Mouse (Mus musculus) skeletal muscle tissue, adult 2 months (tissue): ENCODE measurements around the gene Stom.

Experiments
- DNase-seq: peaks from one replicate; pipeline ENCODE4 v3.0.0-alpha.2; 2012; ENCODE audit warnings: low read depth, low spot score

Gene Stom

DNA sequence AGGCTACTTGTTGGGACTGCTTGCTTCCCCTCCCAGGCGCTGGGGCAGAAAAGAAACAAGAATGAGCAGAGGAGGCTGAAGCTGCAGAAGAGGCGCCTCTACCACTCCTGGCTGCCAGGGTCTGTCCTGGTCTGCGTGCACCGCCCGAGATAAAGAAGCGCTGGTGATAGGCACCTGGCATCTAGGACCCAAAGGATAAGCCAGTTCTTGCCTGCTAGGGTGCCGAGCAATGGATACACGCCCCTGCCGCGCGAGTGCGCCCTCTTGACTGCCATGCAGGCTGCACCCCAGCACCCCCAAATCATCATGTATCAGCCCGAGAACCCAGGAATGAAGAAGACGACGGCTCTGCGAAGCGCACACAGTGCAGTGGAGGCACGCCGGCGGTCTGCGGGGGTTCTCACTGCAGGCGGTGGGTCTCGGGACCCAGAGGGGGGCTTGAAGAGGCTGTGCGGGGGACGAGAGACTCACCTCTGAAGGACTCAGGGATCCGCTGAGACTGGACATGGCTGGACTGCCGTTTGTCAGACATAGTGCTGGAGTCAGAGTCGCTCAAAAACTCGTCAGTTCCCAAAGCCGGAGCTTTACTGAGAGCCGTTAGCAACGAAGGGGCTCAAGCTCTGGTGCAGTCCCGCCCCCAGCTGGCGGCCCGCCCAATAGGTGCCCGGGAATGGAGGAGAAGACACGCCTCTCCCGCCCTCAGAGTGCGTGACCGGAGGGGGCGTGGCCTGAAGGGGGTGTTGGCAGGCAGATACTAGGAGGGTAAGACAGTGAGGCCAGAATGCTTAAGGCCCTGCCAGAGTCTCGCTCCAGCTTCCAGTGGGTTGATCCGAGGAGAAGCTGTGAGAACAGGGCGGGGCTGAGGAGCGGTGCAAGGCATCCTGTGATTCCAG lies at the start of gene Stom:
Stom (minus strand) TSS at position 589 of the 893 bp plus-strand sequence.
- DNase-seq = peak; percentile 98

DNA sequence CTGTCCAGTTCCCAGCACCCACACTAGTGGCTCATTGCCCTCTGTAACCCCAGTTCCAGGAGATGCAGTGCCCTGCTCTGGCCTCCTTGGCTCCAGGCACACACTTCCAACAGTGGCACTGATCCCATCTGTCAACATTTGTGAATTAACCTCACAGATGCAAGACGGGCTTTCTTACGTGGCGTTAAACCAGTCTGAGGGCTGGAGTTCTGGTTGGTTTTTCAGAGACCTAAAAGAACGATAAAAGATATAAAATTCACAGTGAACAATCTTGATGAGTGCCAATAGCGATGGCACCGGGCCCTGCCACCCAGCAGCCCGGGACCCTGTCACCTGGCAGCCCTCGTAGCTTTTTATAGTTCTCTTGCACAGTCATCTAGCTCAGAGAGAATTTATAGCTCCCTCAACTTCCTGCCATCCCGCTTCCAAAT lies 48.7 kb upstream of the Stom start:
- DNase-seq = peak; percentile 44

GRCm38 (mm10) chr2:35379306-35379705 lies 42.5 kb upstream of the Stom start:
- DNase-seq = no peak

GRCm38 (mm10) chr2:35377600-35377999 lies 40.8 kb upstream of the Stom start:
- DNase-seq = no peak

GRCm38 (mm10) chr2:35373003-35373402 lies 36.2 kb upstream of the Stom start:
- no peak for DNase-seq

- no peak for DNase-seq
These were observed 33.9 kb upstream of the Stom start for GRCm38 (mm10) chr2:35370686-35371085.

DNA sequence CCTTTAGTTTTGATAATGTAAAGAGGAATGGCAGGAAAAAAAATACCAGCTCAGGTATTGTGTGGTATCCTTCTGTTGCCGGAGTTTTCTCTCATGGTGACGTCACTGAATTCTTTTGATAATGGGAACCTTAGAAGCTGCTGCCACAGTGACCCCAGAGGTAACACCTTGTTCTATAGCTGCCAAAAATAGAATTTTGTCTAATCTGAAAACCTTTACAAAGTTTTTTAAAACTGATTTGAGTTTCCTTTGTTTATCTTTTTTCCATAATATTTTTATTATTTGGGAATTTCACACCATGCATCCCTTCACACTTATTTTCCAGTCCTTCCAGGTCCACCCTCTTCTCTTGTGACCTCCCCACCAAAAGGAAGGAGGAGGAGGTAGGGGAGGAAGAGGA lies 30.9 kb upstream of the Stom start, which contains the start of gene 4930568D16Rik:
4930568D16Rik (minus strand) TSS at position 101 of the 400 bp plus-strand sequence.
- DNase-seq = no peak

- DNase-seq = peak; percentile 43
These were observed 12.4 kb upstream of the Stom start for GRCm38 (mm10) chr2:35349184-35349583.

GRCm38 (mm10) chr2:35345984-35346383 lies 9.2 kb upstream of the Stom start:
- no peak for DNase-seq

GRCm38 (mm10) chr2:35342605-35343004 lies 5.8 kb upstream of the Stom start:
- peak; percentile 33 for DNase-seq

DNA sequence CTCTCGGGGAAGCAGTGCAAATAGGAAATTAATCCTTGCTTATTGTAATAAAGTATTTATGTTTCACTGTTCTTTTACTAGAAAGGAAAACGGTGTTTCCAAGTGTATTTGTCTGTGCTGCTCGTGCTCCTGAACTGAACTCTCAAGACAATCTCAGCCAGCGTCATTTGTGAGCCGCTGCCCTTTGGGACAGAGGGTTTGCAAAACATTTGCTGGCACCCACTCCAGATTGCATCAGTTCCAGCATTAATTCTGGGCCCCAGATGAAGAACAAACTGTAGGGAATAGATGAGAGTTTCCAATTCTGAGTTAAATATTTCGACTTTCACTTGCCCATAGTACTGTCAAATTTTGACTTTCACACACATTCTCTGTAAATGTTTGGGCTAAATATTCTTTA lies 1.9 kb upstream of the Stom start:
- DNase-seq = peak; percentile 61

DNA sequence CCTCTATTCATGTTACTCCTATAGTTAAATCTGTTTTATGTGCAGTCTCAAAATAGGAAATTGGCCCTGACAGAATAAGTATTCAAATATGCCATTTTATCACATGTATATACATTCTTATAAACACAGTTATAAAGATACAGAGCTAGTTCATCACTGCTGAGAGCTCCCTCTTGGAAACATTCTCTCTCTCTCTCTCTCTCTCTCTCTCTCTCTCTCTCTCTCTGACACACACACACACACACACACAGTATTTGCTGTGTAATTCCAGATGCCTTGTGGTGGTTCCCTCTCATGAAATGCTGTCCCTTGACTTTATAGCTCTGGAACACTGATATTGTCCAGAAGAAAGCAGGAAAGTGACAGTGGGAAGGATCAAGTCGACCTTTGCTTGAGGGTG lies 1.3 kb upstream of the Stom start:
- no peak for DNase-seq

- peak; percentile 70 for DNase-seq
These were observed 643 bp upstream of the Stom start for GRCm38 (mm10) chr2:35337419-35337818.

DNA sequence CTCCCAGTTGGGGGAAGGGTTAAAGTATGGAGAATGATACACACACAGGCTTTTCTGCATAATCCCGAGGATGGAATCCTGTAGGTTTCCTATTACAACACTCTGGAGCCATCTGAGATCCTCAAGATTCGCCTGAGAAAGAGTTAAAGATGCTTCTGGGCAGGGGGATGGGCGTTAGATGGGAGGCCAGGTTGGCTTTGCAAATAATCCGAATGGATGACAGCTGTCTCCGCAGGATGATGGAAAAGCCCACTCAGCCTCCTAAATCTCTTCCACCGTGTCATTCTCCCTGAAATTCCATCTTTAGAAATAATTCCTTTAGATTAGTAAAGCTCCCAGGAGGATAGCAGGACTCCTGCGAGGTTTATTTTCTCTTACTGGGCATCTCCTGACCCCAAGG lies 1.2 kb downstream of the Stom start:
- no peak for DNase-seq

DNA sequence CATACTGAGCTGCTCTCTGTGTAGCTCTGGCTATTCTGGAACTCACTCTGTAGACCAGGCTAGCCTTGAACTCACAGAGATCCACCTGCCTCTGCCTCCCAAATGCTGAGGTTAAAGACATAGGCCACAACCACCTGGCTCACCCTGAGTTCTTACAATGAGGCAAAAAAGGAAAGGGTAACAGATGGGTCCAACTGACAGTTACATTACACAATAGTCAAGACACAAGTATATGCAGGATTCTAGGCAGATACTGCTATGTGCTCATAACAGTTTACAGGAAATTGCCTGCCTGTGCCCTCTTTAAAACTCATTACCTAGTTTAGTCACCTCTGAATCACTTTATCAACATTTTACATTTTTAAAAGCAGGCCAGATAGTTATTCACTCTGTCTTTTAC lies 3.1 kb downstream of the Stom start:
- DNase-seq = no peak

GRCm38 (mm10) chr2:35331205-35331604 lies 5.6 kb downstream of the Stom start:
- no peak for DNase-seq

DNA sequence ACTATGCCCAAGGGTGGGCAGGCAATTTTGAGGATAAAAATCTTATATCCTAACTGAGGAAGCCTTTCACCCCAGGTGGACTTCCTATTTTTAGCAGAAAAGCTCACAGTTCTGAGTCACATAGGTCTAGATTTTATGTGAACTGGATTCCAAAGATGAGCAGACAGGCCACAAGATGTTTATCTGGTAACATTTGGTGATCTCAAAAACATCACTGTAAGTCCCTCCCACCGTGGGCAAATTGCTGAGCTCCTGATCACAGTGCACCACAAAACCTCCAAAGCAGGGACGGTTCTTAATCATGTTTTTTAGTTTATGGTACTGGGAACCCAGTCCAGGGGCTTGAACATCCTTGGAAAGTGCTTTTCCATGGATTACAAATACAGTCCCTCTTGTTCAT lies 7.7 kb downstream of the Stom start:
- no peak for DNase-seq

DNA sequence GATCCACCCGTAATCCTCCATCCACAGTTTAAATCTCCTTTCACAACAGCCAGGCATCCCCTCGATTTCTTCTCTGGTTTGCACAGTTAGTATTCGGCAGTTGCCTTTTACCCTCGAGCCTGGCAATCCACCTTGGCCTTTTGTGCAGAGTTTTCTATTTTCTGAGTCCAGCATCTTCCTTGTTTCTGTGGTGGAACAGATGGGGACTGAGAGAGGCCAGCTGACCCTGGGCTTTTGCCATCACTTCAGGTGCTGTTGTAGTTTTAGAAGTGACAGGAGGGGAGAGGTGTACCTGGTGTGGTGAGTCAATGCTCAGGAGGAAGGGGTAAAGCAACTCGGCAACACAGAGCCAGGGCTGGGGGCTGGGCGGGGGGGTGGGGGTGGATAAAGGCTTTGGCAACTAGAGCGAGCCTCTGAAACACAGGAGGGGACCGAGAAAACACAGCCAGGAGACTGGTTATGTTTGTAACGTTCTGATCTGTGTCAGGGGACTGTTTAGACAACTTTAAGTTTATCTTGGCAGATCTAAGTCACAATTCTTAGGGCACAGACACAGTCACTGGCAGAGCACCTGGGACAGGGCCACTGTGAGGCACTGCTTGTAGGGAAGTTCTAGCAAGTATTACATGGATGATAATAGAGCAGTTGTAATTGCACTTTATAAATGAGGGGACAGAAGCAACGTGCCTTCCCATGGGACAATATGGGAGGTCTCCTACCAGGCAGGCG lies 8.5 kb downstream of the Stom start:
- DNase-seq = no peak

DNA sequence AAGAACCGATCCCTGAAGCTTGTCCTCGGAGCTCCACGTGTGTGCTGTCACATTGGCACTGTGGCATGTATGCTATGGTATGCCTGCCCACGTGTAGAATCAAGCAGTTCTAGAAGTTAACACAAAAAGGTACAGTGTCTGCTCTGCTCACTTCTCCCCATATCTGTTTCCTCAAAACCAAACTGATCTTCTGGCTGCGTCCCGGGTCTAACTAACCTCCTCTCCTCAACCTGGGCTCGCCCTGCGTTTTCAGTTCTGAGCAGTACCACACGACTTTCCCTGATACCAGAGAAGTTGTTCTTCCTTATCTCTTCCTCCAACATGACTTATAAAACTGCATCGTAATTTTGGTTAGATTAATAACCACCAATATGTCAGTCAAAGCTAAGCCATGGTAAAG lies 9.2 kb downstream of the Stom start:
- no peak for DNase-seq

GRCm38 (mm10) chr2:35326931-35327330 lies 9.8 kb downstream of the Stom start:
- DNase-seq = no peak

DNA sequence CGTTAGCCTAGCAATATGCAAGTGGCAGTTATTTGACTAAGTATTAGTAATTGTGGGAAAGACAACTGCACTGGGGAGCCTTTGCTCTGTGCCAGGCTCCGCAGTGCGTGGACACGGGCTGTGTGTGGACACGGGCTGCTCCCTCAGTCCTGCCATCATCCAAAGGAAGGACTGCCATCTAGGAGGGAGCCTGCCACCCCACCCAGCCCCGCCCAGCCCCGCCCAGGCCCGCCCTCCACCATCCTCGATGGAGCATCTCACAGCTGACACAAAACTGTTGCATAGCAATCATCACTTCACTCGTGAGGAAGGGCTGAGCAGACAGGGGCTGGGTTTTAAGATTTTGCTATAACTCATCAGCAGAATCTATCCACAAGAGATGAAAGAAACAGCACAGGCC lies 10.8 kb downstream of the Stom start:
- DNase-seq = no peak

DNA sequence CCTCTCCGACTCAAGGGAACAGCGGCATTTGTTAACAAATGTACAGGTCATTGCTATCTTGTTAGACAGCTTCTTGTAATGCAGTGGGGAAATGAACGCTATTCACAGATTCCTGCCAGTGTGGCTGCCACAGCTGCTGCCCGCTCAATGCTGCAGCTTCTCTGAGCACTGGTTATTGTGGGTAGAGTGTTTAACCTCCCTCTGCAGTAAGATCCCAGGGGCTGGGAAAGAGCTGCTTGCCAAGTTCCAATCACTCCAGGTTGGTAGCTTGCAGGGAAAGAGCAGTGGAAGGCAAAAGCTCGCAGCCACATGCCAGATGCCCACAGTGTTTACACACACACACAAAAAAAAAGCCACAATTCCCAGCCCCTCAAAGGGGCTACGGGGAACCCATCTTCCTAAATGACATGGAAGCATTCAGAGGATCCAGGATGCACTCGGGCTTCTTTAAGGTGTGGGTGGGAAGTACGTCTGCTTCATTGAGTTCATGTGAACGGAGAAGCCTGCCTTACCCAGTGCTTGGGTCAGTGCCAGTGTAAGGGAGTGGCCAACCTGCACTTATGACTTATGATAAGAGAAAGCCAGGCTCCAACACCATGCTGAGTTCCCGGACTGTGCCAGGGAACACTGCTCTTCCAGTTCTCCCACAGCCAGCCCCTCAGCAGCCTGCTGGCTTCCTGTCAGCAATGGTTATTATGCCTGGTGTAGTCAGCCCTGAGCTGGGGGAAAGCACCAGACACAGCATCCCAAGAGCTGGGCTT lies 14.2 kb downstream of the Stom start:
- DNase-seq = no peak
